Mouse (Mus musculus) gastrocnemius, postnatal 25 days (tissue): ENCODE data around the gene Akap2. TPM values are rescaled to one million over a fixed set of nuclear protein-coding genes. Genes with fewer than 3 reads are reported as not detected.
A peak's percentile ranks its signal among the peaks of the same experiment; 100 is the strongest.

Source experiments
- DNase-seq: peaks from one replicate; pipeline ENCODE4 v3.0.0; 2022
- total RNA-seq, 2 experiments: library from RNA; stranded (reverse); gene quantifications; 1 replicate in 1 of 2; 2 replicates in 1 of 2; pipeline ENCODE4 v1.2.3; 2021

Akap2 gene
- total RNA-seq, 2 experiments from 2014 or later = 34.3 to 35.9 TPM

GRCm38 (mm10) chr4:57834141-57834540 lies 116.7 kb downstream of the Akap2 start:
- no peak for DNase-seq

DNA sequence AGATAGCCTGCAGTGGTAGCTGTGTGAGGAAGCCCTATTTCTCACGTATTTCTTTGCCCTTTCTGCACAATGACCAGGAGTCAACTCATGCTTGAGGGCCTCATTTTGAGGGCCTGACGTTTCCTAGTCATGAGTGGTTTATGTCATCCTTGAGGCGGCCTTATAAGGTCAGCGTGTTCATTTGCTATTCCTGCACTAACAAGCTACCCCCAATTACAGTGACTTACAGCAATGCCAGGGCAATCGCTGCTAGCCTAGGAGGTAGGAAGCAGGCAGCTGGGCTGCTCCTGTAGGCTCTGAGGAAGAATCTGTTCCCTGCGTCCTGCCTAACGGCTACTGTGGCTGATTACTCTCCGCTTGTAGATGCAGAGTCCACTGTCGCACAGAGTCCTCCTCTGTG lies 119.6 kb downstream of the Akap2 start:
- no peak for DNase-seq

DNA sequence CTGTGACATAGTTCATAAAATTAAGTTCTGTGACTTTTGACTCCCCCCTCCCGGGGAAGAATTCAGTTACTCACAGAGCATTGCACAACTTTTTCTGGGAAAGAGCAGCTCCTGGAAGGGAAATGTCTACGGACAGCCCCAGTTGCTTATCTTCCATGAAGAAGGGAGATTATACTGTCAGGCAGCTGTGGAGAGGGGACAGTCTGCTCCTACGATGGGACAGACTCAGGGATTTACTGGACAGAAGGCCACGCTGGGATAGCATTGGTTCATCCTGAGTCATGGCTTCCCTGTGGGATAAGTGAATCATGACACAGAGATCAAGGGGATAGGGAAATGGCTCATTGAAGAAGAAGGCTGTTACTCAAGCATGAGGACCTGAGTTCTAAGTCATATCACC lies 121.9 kb downstream of the Akap2 start:
- DNase-seq = no peak

- DNase-seq = no peak
Observed at GRCm38 (mm10) chr4:57841911-57842310, 124.5 kb downstream of the Akap2 start.

GRCm38 (mm10) chr4:57842472-57843305 lies 125.2 kb downstream of the Akap2 start:
- no peak for DNase-seq

GRCm38 (mm10) chr4:57845031-57845431 lies 127.6 kb downstream of the Akap2 start:
- DNase-seq = peak; percentile 87

DNA sequence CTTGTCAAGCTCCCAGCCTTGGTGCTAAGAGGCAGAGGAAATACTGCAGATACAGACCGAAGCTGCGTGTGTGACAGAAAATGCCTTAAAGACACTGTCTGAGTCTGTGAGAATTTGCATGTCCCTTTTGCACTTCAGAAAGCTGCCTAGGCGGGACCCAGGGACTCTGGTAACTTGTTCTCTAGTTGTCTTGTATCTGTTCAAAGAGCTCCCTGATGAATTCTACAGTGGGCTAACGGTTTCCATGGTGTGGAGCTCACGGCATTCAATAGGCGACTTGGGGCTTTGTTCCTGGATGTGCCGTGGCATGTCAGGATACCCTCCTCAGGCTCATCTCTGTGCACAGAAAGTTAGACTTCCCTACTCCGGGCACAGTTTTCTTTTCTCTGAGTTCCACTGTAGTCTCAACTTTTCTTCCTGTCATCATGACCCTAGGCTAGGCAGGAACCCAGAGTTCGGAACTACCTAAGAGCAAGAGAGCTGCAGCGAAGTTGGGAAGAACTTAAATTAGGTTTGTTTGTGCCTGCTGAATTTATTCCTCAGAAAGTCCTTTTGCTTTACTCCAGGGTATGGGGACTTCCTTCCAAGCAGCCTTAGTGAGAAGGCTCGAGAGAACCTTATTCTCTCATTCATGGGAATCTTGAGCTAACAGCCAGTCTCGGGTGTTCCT lies 128.2 kb downstream of the Akap2 start:
- no peak for DNase-seq

DNA sequence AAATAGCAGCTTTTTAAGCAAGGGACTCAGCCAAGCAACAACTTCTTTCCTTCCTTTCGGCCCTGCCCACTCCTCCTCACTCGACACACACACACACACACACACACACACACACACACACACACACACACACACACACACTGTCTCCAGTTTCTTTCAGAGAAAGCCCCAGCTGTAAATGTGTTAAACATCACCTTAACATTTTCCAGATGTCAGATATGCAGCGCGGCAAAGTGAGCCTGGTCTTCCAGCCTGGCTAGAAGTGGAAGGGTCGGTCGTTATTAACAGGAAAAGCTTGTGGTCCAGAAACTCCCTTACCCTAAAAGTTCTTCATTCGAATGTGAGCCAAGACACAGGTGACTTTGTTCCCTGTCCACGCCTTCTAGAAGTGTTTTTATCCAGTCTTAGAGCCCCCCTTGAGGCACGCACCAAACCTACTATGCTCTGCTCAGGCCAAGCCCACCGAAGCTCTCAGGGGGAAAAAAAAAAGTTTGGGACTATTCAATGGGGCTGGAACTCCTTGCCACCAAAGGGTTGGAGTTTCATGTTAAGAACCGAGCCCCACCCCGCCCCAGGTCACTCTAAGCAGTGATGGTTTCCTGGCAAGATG lies 129.0 kb downstream of the Akap2 start:
- no peak for DNase-seq

- DNase-seq = no peak
Observed at GRCm38 (mm10) chr4:57846991-57847422, 129.6 kb downstream of the Akap2 start.

DNA sequence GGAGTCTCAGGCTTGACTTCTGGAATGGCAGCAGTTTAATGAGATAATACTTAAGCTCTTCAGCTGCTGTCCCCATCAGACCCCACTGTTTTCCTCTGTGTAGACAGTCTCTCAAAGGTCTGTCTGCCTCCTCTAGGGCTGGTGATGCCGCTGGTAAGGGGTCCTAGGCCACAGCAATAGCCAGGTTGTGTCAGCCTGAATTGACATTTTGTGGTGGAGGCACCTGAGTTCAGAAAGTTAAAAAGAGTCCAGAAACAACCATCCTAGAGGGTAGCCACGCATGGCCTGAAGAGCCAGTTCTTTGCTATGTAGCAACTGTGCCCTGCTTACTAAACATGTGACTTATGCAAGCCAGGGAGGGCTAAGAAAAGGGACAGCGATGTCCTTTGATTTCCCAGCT lies 130.2 kb downstream of the Akap2 start:
- DNase-seq = no peak

- DNase-seq = no peak
Observed at GRCm38 (mm10) chr4:57849465-57849864, 132.0 kb downstream of the Akap2 start.

GRCm38 (mm10) chr4:57851731-57852130 lies 134.3 kb downstream of the Akap2 start:
- no peak for DNase-seq

GRCm38 (mm10) chr4:57852461-57853040 lies 135.1 kb downstream of the Akap2 start:
- no peak for DNase-seq

- no peak for DNase-seq
Observed at GRCm38 (mm10) chr4:57854181-57854580, 136.7 kb downstream of the Akap2 start.

GRCm38 (mm10) chr4:57855281-57855941 lies 138.0 kb downstream of the Akap2 start:
- no peak for DNase-seq

DNA sequence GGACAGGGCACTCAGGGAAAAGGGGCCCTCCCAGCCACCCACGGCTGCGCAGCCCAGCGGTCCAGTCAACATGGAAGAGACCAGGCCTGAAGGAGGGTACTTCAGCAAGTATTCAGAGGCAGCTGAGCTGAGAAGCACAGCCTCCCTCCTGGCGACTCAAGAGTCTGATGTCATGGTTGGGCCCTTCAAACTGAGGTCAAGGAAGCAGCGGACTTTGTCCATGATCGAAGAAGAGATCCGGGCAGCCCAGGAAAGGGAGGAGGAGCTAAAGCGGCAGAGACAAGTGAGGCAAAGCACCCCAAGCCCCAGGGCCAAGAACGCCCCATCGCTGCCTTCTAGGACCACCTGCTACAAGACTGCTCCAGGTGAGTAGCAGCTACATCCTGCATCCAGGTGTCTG lies 139.2 kb downstream of the Akap2 start:
- no peak for DNase-seq

- DNase-seq = peak; percentile 84
Observed at GRCm38 (mm10) chr4:57860204-57860611, 142.8 kb downstream of the Akap2 start.

GRCm38 (mm10) chr4:57861166-57861565 lies 143.7 kb downstream of the Akap2 start:
- DNase-seq = no peak

DNA sequence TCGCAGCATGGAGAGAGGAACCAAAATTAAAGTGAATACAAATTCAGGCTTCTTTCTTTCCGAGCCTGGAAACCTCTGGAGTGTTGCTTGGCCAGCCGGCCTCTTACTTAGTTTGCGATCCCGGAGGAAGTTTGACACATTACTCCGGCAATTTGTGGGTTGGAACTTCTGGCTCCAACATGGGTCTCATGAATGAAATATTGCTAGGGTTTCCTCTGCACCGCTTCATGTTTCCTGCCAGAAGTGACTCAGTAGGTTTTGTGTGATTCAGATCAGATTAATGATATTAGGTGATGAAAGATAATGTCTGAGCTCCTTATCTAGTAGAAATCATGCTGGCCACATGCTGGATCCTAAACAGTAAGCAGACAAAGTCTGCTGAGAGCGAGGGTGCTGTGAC lies 144.4 kb downstream of the Akap2 start:
- no peak for DNase-seq

DNA sequence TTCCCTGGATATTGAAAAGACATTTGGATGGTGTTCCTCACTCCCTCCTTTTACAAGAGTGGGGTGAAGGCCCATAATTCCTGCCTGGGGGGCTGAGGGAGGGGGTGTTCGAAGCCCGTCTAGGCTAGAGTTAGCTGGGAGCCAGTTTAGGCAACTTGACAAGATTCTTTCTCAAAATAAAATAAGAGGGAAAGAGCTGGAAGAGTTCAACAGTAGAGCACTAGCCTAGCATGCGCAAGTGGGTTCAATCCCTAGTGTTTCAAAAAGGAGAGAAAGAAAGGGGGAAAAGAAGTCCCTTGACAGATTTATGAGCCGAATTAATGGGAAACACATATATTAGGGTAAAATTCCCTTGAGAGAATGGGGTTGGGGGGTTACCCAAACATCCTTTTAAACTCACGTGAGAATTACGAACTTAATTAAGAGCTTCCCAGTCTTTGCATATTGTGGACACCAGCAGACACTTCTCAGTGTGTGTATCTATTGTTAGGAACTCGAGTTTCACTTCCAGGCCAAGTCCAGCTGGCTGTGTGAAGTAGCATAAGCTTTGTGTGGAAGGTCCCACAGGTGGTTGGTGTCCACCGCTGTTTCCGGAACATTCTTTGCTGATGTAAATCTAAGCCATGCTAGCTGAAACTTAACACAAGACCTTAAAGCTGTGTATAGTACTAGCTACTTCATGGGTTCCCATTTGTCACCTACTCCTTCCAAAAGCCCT lies 145.0 kb downstream of the Akap2 start:
- DNase-seq = no peak

- no peak for DNase-seq
Observed at GRCm38 (mm10) chr4:57866088-57866487, 148.6 kb downstream of the Akap2 start.

DNA sequence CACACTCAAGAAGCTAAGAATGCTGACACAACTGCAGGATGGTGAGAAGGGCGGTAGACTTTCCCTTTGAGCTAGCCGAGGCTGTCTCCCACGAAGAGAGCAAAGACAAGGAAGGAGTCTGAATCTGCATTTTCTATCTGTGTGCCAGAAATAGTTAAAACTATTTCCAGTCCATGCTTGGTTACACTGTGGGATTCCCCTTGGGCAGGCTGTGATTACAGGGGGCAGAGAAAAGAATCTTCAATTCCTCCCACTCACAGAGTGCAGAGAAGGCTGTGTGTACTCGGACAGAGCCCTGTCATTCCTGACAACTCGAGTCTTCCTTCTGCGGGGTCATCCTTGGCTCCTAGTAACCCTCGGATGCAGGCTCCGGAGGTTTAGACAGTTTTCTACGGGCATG lies 149.5 kb downstream of the Akap2 start:
- no peak for DNase-seq
